Mouse (Mus musculus): ENCODE data around the gene Mdga1. TPM values are rescaled to one million over a fixed set of nuclear protein-coding genes. Genes with fewer than 3 reads are reported as not detected.
"Not testable (repeated sequence)": the region's sequence is repeated elsewhere in the genome, so short reads cannot be mapped to it uniquely, and the experiment has no call there.

The Mdga1 gene
- polyA plus RNA-seq, 1 experiment from 2014 or later: 3.8 TPM

DNA sequence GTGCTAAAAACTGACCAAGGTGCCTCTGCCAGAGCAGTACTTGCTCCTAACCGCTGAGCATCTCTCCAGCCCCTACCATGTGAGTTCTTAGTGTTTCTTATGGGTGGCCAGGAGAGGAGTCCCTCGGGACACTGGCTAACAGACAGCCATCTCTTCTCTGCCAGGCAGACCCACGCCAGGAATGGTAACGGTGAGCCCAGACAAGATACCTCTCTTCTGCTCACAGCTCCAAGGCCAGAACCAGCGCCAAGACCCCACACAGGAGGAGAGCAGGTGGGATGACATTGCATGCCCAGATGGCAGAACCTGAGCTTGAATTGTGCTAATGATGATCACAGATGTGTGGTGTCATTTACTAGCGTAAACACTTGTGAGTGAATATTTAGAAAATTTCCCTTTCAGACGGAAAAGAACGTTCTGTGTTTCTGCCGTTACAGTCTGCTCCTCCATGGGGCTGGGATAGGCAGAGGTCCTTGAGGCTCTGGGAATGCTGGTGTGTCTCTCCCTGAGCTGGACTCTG, 178.3 kb downstream of the Mdga1 start:
- WGBS: 83% methylated on average over 9 of the region's 9 CpGs
- H3K27ac ChIP-seq (replicated peaks): no peak overlapping the region
- no peaks in the 10 kb centered on the region for H3K9me3 ChIP-seq (replicated peaks)
- H3K4me1 ChIP-seq: peaks cover 12% of the 10 kb centered on the region
- H3K9ac ChIP-seq: no peak overlapping the region
- no peak overlapping the region for H3K4me3 ChIP-seq (replicated peaks)
- no peaks in the 10 kb centered on the region for H3K27me3 ChIP-seq
- H3K4me2 ChIP-seq (replicated peaks): no peak overlapping the region
- H3K36me3 ChIP-seq: no peaks in the 10 kb centered on the region
- no peak for ATAC-seq (ENCODE audit: insufficient number of reproducible peaks, low FRiP score, low TSS enrichment, low read depth)

DNA sequence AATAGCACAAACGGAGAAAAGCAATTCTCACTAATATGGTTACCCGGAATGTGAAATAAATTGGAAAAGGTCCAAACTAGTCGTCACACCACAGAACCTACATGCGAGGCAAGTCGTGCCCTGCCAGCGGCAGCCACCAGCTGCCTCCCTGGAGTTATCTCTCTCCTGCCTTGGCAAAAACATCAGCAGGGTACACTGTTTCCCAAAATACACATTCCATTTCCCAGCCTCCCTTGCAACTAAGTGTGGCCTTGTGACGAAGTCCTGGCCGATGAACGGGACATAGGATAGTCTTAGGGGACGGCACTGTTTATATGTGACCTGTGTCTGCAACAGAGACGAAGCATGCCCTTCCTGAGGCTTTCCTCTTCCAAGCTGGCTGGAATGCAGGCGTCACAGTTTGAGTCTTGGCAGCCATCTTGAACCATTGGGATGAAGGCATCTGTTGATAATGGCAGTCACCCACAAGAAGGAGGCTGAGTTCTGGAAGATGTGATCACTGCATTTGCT, 179.6 kb downstream of the Mdga1 start:
- ATAC-seq (ENCODE audit: insufficient number of reproducible peaks, low FRiP score, low TSS enrichment, low read depth): no peak
- no peaks in the 10 kb centered on the region for H3K36me3 ChIP-seq
- no peaks in the 10 kb centered on the region for H3K27me3 ChIP-seq
- H3K9ac ChIP-seq: no peak overlapping the region
- H3K4me3 ChIP-seq (replicated peaks): no peak overlapping the region
- no peak overlapping the region for H3K27ac ChIP-seq (replicated peaks)
- H3K4me2 ChIP-seq (replicated peaks): no peak overlapping the region
- WGBS: 72% methylated on average over 12 of the region's 12 CpGs
- H3K4me1 ChIP-seq: peaks cover 6% of the 10 kb centered on the region
- H3K9me3 ChIP-seq (replicated peaks): no peaks in the 10 kb centered on the region

DNA sequence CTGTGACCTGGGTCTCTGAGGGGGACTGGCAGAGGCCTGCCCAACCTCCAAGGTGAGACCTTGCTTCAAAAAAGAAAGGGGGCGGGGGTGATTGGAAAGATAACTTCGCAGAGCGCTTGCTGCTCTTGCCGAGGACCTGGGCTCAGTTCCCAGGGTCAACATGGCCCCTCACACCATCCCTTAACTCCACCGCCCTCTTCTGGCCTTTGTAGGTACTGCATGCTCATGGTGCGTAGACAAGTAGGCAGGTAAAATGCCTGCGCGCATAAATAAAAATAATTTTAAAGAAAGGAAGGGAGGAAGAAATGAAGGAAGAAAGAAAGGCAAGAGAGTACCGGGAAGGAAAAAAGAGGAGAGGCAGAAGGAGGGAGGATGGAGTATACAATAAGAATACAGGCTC, 180.2 kb downstream of the Mdga1 start:
- H3K9me3 ChIP-seq (replicated peaks): no peaks in the 10 kb centered on the region
- no peaks in the 10 kb centered on the region for H3K27me3 ChIP-seq
- 68% methylated on average over 9 of the region's 9 CpGs for WGBS
- H3K4me1 ChIP-seq: peaks cover under 1% of the 10 kb centered on the region
- no peaks in the 10 kb centered on the region for H3K36me3 ChIP-seq
- no peak overlapping the region for H3K4me3 ChIP-seq (replicated peaks)
- no peak overlapping the region for H3K4me2 ChIP-seq (replicated peaks)
- no peak for ATAC-seq (ENCODE audit: insufficient number of reproducible peaks, low FRiP score, low TSS enrichment, low read depth)
- H3K9ac ChIP-seq: no peak overlapping the region
- no peak overlapping the region for H3K27ac ChIP-seq (replicated peaks)

DNA sequence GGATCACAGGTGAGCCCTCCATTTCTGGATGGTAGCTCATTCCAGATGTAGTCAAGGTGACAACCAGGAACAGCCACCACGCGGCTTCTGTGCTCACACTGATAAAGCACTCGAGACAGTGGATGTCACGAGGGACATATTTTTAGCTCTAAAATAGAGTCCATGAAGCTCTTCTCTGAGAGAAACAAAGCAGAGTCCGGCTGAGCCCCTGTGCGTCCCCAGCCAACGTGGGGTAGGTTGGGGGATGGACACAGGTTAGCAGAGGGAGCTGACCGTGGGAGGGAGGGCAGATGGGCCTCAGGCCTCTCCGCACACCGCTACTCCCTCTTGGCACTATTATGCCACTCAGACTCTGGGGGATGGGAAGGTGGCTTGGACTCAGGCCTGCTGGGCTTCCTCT, 181.3 kb downstream of the Mdga1 start:
- Histone ChIP-seq H3K4me1 (no peaks in the 10 kb centered on the region; the same call in 1 of the 2 replicates), H3K4me2 (replicated peaks) (no peak overlapping the region), H3K27me3 (no peaks in the 10 kb centered on the region), H3K9me3 (replicated peaks) (no peaks in the 10 kb centered on the region), H3K4me3 (replicated peaks) (no peak overlapping the region), H3K27ac (replicated peaks) (no peak overlapping the region), H3K9ac (no peak overlapping the region), H3K36me3 (no peaks in the 10 kb centered on the region)
- WGBS: 84% methylated on average over 10 of the region's 10 CpGs
- ATAC-seq (ENCODE audit: insufficient number of reproducible peaks, low FRiP score, low TSS enrichment, low read depth): no peak

DNA sequence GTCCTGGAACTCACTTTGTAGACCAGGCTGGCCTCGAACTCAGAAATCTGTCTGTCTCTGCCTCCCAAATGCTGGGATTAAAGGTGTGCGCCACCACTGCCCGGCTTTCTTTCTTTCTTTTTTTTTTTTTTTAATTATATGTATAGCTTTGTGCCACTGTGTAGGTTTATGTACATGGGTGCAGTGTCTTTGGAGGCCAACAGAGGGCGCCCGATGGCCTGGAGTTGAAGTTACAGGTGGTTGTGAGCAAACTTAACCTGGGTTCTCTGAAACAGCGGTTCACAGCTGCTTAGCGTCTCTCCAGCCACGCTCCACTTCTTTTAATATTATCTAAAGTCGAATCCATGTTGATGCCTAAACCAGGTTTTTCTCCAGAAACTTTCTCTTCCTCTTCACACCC, 185.1 kb downstream of the Mdga1 start:
- Histone ChIP-seq H3K4me1 (no peaks in the 10 kb centered on the region), H3K4me3 (replicated peaks) (no peak overlapping the region), H3K36me3 (no peaks in the 10 kb centered on the region), H3K27me3 (no peaks in the 10 kb centered on the region), H3K4me2 (replicated peaks) (no peak overlapping the region), H3K9ac (no peak overlapping the region), H3K9me3 (replicated peaks) (no peaks in the 10 kb centered on the region), H3K27ac (replicated peaks) (no peak overlapping the region)
- 83% methylated on average over 9 of the region's 9 CpGs for WGBS
- ATAC-seq (ENCODE audit: insufficient number of reproducible peaks, low FRiP score, low TSS enrichment, low read depth): no peak

DNA sequence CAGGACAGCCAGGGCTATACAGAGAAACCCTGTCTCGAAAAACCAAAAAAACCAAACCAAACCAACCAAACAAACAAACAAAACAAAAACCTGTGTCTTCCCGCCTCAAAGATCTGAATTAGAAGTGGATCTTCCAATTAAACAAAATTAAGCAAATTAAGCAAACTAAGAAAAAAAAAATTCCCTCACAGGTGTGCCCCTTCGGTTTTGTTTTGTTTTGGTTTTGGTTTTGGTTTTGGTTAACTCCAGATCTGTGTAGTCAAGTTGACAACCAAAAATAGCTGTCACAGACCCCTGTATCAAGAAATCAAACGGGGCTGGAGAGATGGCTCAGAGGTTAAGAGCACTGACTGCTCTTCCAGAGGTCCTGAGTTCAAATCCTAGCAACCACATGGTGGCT, 188.4 kb downstream of the Mdga1 start:
- H3K4me3 ChIP-seq (replicated peaks); H3K4me2 ChIP-seq (replicated peaks); H3K27me3 ChIP-seq; H3K4me1 ChIP-seq; H3K9ac ChIP-seq; H3K36me3 ChIP-seq; H3K9me3 ChIP-seq (replicated peaks); H3K27ac ChIP-seq (replicated peaks); ATAC-seq (ENCODE audit: insufficient number of reproducible peaks, low FRiP score, low TSS enrichment, low read depth): not testable (repeated sequence)
- WGBS: 75% methylated on average over 4 of the region's 4 CpGs

DNA sequence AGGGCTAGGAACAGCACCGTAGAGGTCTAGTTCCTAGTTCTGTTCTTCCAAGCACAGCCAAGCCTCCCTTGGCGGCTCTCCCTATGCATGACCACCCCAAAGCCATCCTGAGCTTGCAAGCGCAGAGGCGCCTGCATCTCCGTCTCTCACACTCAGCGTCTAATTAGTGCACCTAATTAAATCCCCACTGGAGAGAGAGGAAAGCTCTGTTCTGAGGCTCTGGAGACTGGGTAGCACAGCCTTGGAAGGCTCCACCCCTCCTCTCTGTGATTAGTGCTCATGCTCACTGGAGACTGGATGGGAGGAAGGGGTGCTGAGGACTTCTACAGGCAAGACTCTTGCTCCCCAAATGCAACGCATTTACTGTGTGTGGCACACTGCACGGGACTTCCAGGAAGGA, 191.9 kb downstream of the Mdga1 start:
- no peak overlapping the region for H3K27ac ChIP-seq (replicated peaks)
- ATAC-seq (ENCODE audit: insufficient number of reproducible peaks, low FRiP score, low TSS enrichment, low read depth): no peak; the same call in 1 of the 2 replicates
- no peak overlapping the region for H3K4me2 ChIP-seq (replicated peaks)
- 64% methylated on average over 8 of the region's 8 CpGs for WGBS
- H3K36me3 ChIP-seq: no peaks in the 10 kb centered on the region
- H3K27me3 ChIP-seq: no peaks in the 10 kb centered on the region
- H3K4me1 ChIP-seq: peaks cover 3% of the 10 kb centered on the region; the same call in 1 of the 2 replicates
- no peaks in the 10 kb centered on the region for H3K9me3 ChIP-seq (replicated peaks)
- no peak overlapping the region for H3K4me3 ChIP-seq (replicated peaks)
- no peak overlapping the region for H3K9ac ChIP-seq

Other genes with a start within 250 kb of the Mdga1 start
- 54.9 and 57.6 TPM in 2 replicates for gene Zfand3, start 34.6 kb upstream of the Mdga1 start, polyA plus RNA-seq (2015; fragmentation: Nextera tagmentation; extraction: Ambion mirVana)

All from embryonic facial prominence, embryonic 15.5 days (tissue).